Mouse (Mus musculus): ENCODE measurements at regions not wholly inside any gene's neighbourhood (a gene's known extent, or its start where the extent isn't known, plus 50 kb on each side); places are given as distances from the start of the nearest gene placed in this dataset.
"Not testable (repeated sequence)": the region's sequence is repeated elsewhere in the genome, so short reads cannot be mapped to it uniquely, and the experiment has no call there.

- Histone ChIP-seq H3K4me1 (replicated peaks) (no peaks in the 10 kb centered on the region), H3K9ac (replicated peaks) (no peak overlapping the region), H3K4me3 (replicated peaks) (no peak overlapping the region), H3K4me2 (replicated peaks) (no peak overlapping the region), H3K27ac (no peak overlapping the region), H3K9me3 (no peaks in the 10 kb centered on the region), H3K27me3 (no peaks in the 10 kb centered on the region), H3K36me3 (no peaks in the 10 kb centered on the region)
- ATAC-seq = no peak
- 87% methylated on average over 9 of the region's 9 CpGs for WGBS
Measured at GRCm38 (mm10) chr6:37618990-37619389, 89.0 kb downstream of the Akr1d1 start.

DNA sequence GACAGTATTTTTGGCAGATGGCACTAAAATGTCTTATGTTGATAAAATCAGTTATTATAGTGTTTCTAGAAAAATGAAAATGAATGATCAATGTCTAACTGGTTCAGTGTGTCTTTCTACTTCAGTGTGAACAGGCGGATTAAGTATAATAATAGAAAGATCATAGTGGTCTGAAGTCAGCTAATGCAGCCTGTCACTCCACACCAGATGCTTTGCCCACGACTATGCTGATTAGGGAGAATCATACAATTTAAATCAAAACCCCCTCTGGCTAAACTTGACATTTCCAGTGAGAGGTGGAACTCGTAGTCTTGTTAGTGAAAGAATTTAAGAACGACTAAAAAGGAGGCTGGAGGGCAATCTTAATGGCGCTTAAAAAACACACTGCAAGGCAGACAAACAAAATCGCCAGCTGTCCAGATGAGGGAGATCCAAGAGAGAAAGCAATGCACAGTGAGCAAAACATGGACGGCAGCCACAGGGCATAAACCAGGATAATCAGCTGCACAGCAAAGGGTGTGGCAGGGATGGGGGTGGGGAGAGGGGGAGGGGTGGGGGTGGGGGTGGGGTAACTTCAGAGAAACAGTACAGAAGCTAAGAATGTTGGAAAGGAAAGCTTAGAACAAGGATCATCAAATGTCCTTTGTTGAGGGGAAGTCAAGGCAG lies 91.5 kb downstream of the Akr1d1 start:
- H3K4me1 ChIP-seq (replicated peaks) = no peaks in the 10 kb centered on the region
- no peak overlapping the region for H3K27ac ChIP-seq
- H3K36me3 ChIP-seq = no peaks in the 10 kb centered on the region
- no peak overlapping the region for H3K4me2 ChIP-seq (replicated peaks)
- no peaks in the 10 kb centered on the region for H3K27me3 ChIP-seq
- no peak overlapping the region for H3K4me3 ChIP-seq (replicated peaks)
- H3K9me3 ChIP-seq = no peaks in the 10 kb centered on the region
- 26% methylated on average over 7 of the region's 7 CpGs for WGBS
- no peak overlapping the region for H3K9ac ChIP-seq (replicated peaks)
- peak; percentile 78 for ATAC-seq

GRCm38 (mm10) chr6:37622273-37622672 lies 92.3 kb downstream of the Akr1d1 start:
- Histone ChIP-seq H3K9me3 (no peaks in the 10 kb centered on the region), H3K36me3 (no peaks in the 10 kb centered on the region), H3K27ac (no peak overlapping the region), H3K9ac (replicated peaks) (no peak overlapping the region), H3K4me2 (replicated peaks) (no peak overlapping the region), H3K4me1 (replicated peaks) (no peaks in the 10 kb centered on the region), H3K4me3 (replicated peaks) (no peak overlapping the region), H3K27me3 (no peaks in the 10 kb centered on the region)
- 79% methylated on average over 2 of the region's 2 CpGs for WGBS
- ATAC-seq = no peak

DNA sequence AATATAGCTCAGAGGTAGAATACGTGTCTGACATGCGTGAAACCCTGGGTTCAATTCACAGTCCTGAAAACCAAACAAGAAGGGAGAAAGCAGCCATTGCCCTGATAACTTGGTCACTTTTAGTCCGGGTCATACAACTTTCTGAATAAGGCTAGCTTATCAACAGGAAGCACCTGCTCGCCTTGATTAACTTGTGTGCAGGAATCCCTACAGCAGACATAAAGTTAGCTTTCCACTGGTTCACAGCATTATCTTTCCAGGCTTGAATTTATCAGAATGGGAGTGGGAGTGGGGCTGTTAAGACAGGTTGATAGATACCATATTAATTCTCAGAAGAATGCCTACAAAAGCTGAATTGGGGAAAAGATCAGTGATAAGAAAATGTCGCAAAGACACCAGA lies 97.2 kb downstream of the Akr1d1 start:
- no peak for ATAC-seq
- no peaks in the 10 kb centered on the region for H3K9me3 ChIP-seq
- H3K4me2 ChIP-seq (replicated peaks) = no peak overlapping the region
- no peaks in the 10 kb centered on the region for H3K36me3 ChIP-seq
- H3K27ac ChIP-seq = no peak overlapping the region
- no peaks in the 10 kb centered on the region for H3K27me3 ChIP-seq
- H3K9ac ChIP-seq (replicated peaks) = no peak overlapping the region
- no peaks in the 10 kb centered on the region for H3K4me1 ChIP-seq (replicated peaks)
- 88% methylated on average over 5 of the region's 5 CpGs for WGBS
- H3K4me3 ChIP-seq (replicated peaks) = no peak overlapping the region

DNA sequence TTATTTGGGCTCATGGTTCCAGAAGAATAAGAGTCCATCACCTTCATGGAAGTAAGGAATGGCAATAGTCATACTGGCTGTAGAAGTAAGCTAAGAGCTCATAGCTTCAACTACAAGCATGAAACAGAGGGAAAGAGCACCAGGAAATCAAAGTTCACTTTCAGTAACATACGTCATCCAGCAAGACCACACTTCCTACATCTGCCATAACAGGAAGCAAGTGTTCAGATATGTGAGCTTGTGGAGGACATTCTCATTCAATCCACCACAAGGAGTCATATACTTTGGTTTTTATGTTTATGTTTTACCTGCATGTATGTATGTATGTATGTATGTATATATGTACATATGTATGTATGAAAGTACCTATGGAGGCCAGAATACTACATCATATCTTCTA lies 104.0 kb downstream of the Akr1d1 start:
- 91% methylated on average over 1 of the region's 1 CpGs for WGBS
- ATAC-seq = no peak
- Histone ChIP-seq H3K9me3 (no peaks in the 10 kb centered on the region), H3K36me3 (no peaks in the 10 kb centered on the region), H3K4me1 (replicated peaks) (no peaks in the 10 kb centered on the region), H3K9ac (replicated peaks) (no peak overlapping the region), H3K27ac (no peak overlapping the region), H3K27me3 (no peaks in the 10 kb centered on the region), H3K4me3 (replicated peaks) (no peak overlapping the region), H3K4me2 (replicated peaks) (no peak overlapping the region)

- H3K9ac ChIP-seq (replicated peaks) = peak overlapping the region; percentile 44; the same call in 1 of the 2 replicates
- H3K4me3 ChIP-seq (replicated peaks) = peak overlapping the region; percentile 31
- peak overlapping the region; percentile 93 for H3K27ac ChIP-seq
- peaks cover 24% of the 10 kb centered on the region for H3K4me1 ChIP-seq (replicated peaks)
- H3K9me3 ChIP-seq = no peaks in the 10 kb centered on the region
- peak overlapping the region; percentile 49 for H3K4me2 ChIP-seq (replicated peaks)
- no peak for ATAC-seq
- H3K27me3 ChIP-seq = no peaks in the 10 kb centered on the region
- H3K36me3 ChIP-seq = no peaks in the 10 kb centered on the region
- WGBS = 27% methylated on average over 4 of the region's 4 CpGs
Measured at GRCm38 (mm10) chr6:37642066-37642465, 112.1 kb downstream of the Akr1d1 start.

GRCm38 (mm10) chr6:37642701-37643121 lies 112.7 kb downstream of the Akr1d1 start:
- Histone ChIP-seq H3K4me1 (replicated peaks) (peaks cover 24% of the 10 kb centered on the region), H3K36me3 (no peaks in the 10 kb centered on the region), H3K9ac (replicated peaks) (peak overlapping the region; percentile 44), H3K9me3 (no peaks in the 10 kb centered on the region), H3K27me3 (no peaks in the 10 kb centered on the region), H3K27ac (peak overlapping the region; percentile 93), H3K4me2 (replicated peaks) (peak overlapping the region; percentile 49), H3K4me3 (replicated peaks) (peak overlapping the region; percentile 31)
- ATAC-seq = peak; percentile 88
- WGBS = 14% methylated on average over 8 of the region's 8 CpGs

- Histone ChIP-seq H3K36me3 (no peaks in the 10 kb centered on the region), H3K27ac (peak overlapping the region; percentile 93), H3K4me1 (replicated peaks) (peaks cover 24% of the 10 kb centered on the region), H3K27me3 (no peaks in the 10 kb centered on the region), H3K4me2 (replicated peaks) (peak overlapping the region; percentile 49), H3K4me3 (replicated peaks) (no peak overlapping the region), H3K9ac (replicated peaks) (0 out of 2 replicates have a peak overlapping the region, but pooled peaks have one; percentile 44), H3K9me3 (no peaks in the 10 kb centered on the region)
- ATAC-seq = peak; percentile 44
- WGBS = 13% methylated on average over 4 of the region's 4 CpGs
Measured at GRCm38 (mm10) chr6:37643176-37643575, 113.2 kb downstream of the Akr1d1 start.

- Histone ChIP-seq H3K4me2 (replicated peaks) (0 out of 2 replicates have a peak overlapping the region, but pooled peaks have one; percentile 6), H3K27me3 (no peaks in the 10 kb centered on the region), H3K27ac (peak overlapping the region; percentile 92), H3K9ac (replicated peaks) (no peak overlapping the region), H3K9me3 (no peaks in the 10 kb centered on the region), H3K36me3 (no peaks in the 10 kb centered on the region), H3K4me1 (replicated peaks) (peaks cover 24% of the 10 kb centered on the region), H3K4me3 (replicated peaks) (no peak overlapping the region)
- peak; percentile 83 for ATAC-seq
- WGBS = 16% methylated on average over 2 of the region's 2 CpGs
Measured at GRCm38 (mm10) chr6:37643718-37644117, 113.7 kb downstream of the Akr1d1 start.

DNA sequence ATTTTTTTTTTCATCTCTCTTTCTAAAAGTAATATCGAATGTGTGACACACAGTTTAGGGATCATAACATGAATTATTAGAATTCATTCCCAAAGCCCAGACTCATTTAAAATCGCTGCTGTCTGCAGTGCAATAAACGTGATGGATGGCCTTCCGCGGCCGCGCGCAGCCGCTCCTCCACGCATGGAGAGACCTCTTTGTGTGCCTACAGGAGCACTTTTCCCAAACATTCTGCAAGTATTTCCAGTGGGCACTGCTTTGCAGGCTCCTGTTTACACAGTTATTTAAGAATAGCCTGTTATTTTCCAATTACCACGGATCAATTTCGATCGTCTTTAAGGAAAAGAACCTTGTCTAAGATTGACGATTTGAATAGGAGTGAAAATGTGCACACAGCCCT lies 115.6 kb downstream of the Akr1d1 start:
- H3K4me2 ChIP-seq (replicated peaks) = no peak overlapping the region
- H3K27ac ChIP-seq = peak overlapping the region; percentile 22; the same call in 1 of the 2 replicates
- 78% methylated on average over 14 of the region's 14 CpGs for WGBS
- no peaks in the 10 kb centered on the region for H3K36me3 ChIP-seq
- H3K4me3 ChIP-seq (replicated peaks) = no peak overlapping the region
- no peaks in the 10 kb centered on the region for H3K27me3 ChIP-seq
- H3K9ac ChIP-seq (replicated peaks) = no peak overlapping the region
- H3K9me3 ChIP-seq = no peaks in the 10 kb centered on the region
- no peak for ATAC-seq
- peaks cover 24% of the 10 kb centered on the region for H3K4me1 ChIP-seq (replicated peaks)

DNA sequence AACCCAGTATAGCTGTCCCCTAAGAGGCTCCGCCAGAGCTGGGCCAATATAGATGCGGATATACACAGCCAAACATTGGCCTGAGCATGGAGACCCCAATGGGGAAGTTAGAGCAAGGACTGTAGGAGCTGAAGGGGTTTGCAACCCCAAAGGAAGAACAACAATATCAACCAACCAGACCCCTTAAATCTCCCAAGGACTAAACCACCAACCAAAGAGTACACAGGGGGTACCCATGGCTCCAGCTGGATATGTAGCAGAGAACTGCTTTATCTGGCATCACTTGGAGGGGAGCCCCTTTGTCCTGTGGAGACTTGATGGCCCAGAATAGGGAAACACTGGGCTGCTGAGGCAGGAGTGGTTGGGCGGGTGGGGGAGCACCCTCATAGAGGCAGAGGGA lies 127.3 kb downstream of the Akr1d1 start:
- H3K27me3 ChIP-seq; ATAC-seq; H3K9ac ChIP-seq (replicated peaks); H3K4me3 ChIP-seq (replicated peaks); H3K4me2 ChIP-seq (replicated peaks); H3K9me3 ChIP-seq; H3K4me1 ChIP-seq (replicated peaks); H3K27ac ChIP-seq; H3K36me3 ChIP-seq: not testable (repeated sequence)
- WGBS = 94% methylated on average over 3 of the region's 3 CpGs

GRCm38 (mm10) chr6:37658021-37658650 lies 128.2 kb downstream of the Akr1d1 start:
- H3K9ac ChIP-seq (replicated peaks) = no peak overlapping the region
- no peaks in the 10 kb centered on the region for H3K27me3 ChIP-seq
- peaks cover 7% of the 10 kb centered on the region for H3K4me1 ChIP-seq (replicated peaks)
- ATAC-seq = peak; percentile 70
- no peak overlapping the region for H3K27ac ChIP-seq
- no peak overlapping the region for H3K4me2 ChIP-seq (replicated peaks)
- 20% methylated on average over 6 of the region's 6 CpGs for WGBS
- no peak overlapping the region for H3K4me3 ChIP-seq (replicated peaks)
- H3K36me3 ChIP-seq = no peaks in the 10 kb centered on the region
- no peaks in the 10 kb centered on the region; the same call in 1 of the 2 replicates for H3K9me3 ChIP-seq
